Mouse (Mus musculus) limb, embryonic 11.5 days (tissue): Measurements from ENCODE around the gene Npas2. TPM values are rescaled to one million over a fixed set of nuclear protein-coding genes. Genes with fewer than 3 reads are reported as not detected.

ENCODE experiments used
- microRNA-seq: library from miRNA; unstranded; fragments of <30 nt; microRNA quantifications from one replicate; pipeline ENCODE4, GENCODE M21; 2016
- polyA plus RNA-seq: library from polyadenylated mRNA; unstranded; fragments of >200 nt; fragmentation: Nextera tagmentation; extraction: Ambion mirVana; gene quantifications from 2 replicates; pipeline ENCODE4 v1.2.1, GENCODE M21; 2014

Gene Npas2
- polyA plus RNA-seq, 1 experiment from 2014 or later, result 0.03 TPM

Small RNA genes lying within 50 kb of the gene (microRNA-seq; reads per million reads assigned to microRNA genes)
- gene Mir6349, result not detected

Other genes starting within 250 kb of the Npas2 start
- gene Pdcl3, start 208.1 kb upstream of the Npas2 start, polyA plus RNA-seq, result 148 and 149 TPM in 2 replicates
- 585 and 598 TPM in 2 replicates for gene Rpl31, start 174.1 kb downstream of the Npas2 start, polyA plus RNA-seq